23 mouse cellular contexts compared by ENCODE assay signal in genomic region chr9:64271249-64271648, GRCm38 (mm10). TPM values are rescaled to one million over a fixed set of nuclear protein-coding genes. Genes with fewer than 3 reads are reported as not detected.
DNase-seq lines count a peak whose midpoint lies in the region; ATAC-seq and TF ChIP-seq lines count a peak whose summit lies in the region.
"Had no signal": no experiment of that assay in that cellular context is flagged by ENCODE, and none has a peak within 500 bp of the region (broad histone marks: within the 10 kb centered on the region; RNA-seq: fewer than 3 reads in every experiment).

No protein-coding gene starts in this region.

- no peaks in the 10 kb centered on the region for H3K27me3 ChIP-seq in ES-Bruce4 (ENCODE audit: control insufficient read depth, insufficient read depth, low read length, poor library complexity, severe bottlenecking)
- H3K27me3 ChIP-seq in hindbrain, embryonic 16.5 days (replicated peaks; ENCODE audit: control insufficient read depth, insufficient read depth, low read length) = no peaks in the 10 kb centered on the region
- H3K27me3 ChIP-seq: CH12.LX, Patski had no signal

- no peaks in the 10 kb centered on the region for H3K9me3 ChIP-seq in ES-Bruce4 (replicated peaks; ENCODE audit: control insufficient read depth, insufficient read depth, low read length, poor library complexity, severe bottlenecking)
- no peaks in the 10 kb centered on the region for H3K9me3 ChIP-seq in hindbrain, embryonic 16.5 days (ENCODE audit: control insufficient read depth, low read length)
- H3K9me3 ChIP-seq: G1E had no signal

- 64% methylated on average over 3 of the region's 3 CpGs for WGBS in hindbrain, embryonic 16.5 days

- H3K36me3 ChIP-seq in ES-Bruce4 (ENCODE audit: control insufficient read depth, insufficient read depth, low read length, poor library complexity, severe bottlenecking) = no peaks in the 10 kb centered on the region
- no peaks in the 10 kb centered on the region for H3K36me3 ChIP-seq in hindbrain, embryonic 16.5 days (ENCODE audit: control insufficient read depth, insufficient read depth, low read length)
- H3K36me3 ChIP-seq: G1E had no signal

- DNase-seq in A20 (ENCODE audit: low read depth, low spot score) = peak; percentile 59
- DNase-seq in left cerebral cortex, adult 9 months (ENCODE audit: low spot score in 2 of 2) = no peak
- no peak for DNase-seq in heart, postnatal 4 days
- DNase-seq: adrenal gland, adult 2 months; adrenal gland, adult 8-10 months; adrenal gland, postnatal 10 days; adrenal gland, postnatal 14 days; adrenal gland, postnatal 25 days; adrenal gland, postnatal 36 days; B cell, adult 2 months; cerebellum, adult 11 months; cerebellum, adult 11-12 months; cerebellum, adult 18-20 months; cerebellum, adult 2 months; cerebellum, adult 8-10 months had no signal

- H3K4me1 ChIP-seq in ES-Bruce4 (ENCODE audit: control insufficient read depth, insufficient read depth, low read length) = no peaks in the 10 kb centered on the region
- H3K4me1 ChIP-seq in hindbrain, embryonic 16.5 days (ENCODE audit: control insufficient read depth, insufficient read depth, low read depth, low read length) = no peaks in the 10 kb centered on the region

- no peak overlapping the region for H3K4me2 ChIP-seq in hindbrain, embryonic 16.5 days (ENCODE audit: low read length)

- no peak overlapping the region for H3K4me3 ChIP-seq in ES-Bruce4 (ENCODE audit: low read depth, low read length)
- H3K4me3 ChIP-seq in hindbrain, embryonic 16.5 days (ENCODE audit: low read length) = no peak overlapping the region

- no peak for TF ChIP-seq POLR2A in ES-Bruce4 (IDR thresholded peaks at IDR 0.05; ENCODE audit: insufficient read depth, low read length)

- peak; percentile 61 for ATAC-seq in monocyte, adult 5-6 weeks (replicated peaks; ENCODE audit: insufficient number of reproducible peaks, low FRiP score, low TSS enrichment, poor library complexity, severe bottlenecking)
- ATAC-seq in hindbrain, embryonic 16.5 days = no peak
- ATAC-seq: activated CD4-positive, CD25-positive, alpha-beta regulatory T cell, adult 4 months; CD4-positive, CD25-positive, alpha-beta regulatory T cell, adult 4 months; Patski had no signal

- no peak for TF ChIP-seq CTCF in ES-Bruce4 (IDR thresholded peaks at IDR 0.05; ENCODE audit: low read depth, low read length)

- TF ChIP-seq EP300 in ES-Bruce4 (IDR thresholded peaks at IDR 0.05; ENCODE audit: insufficient read depth, low read depth, low read length) = no peak

- peak overlapping the region; percentile 53 for H3K27ac ChIP-seq in ES-Bruce4 (ENCODE audit: insufficient read depth, low read length)
- H3K27ac ChIP-seq in hindbrain, embryonic 16.5 days (ENCODE audit: low read depth, low read length) = no peak overlapping the region

- H3K9ac ChIP-seq in ES-Bruce4 (ENCODE audit: low read depth, poor library complexity, severe bottlenecking) = no peak overlapping the region
- no peak overlapping the region for H3K9ac ChIP-seq in hindbrain, embryonic 16.5 days (ENCODE audit: low read depth, low read length)

RNA-seq across cellular contexts. Expression of gene Tipin, which starts 10.1 kb away (rescaled TPM):
- polyA plus RNA-seq in ES-Bruce4 (2011; ENCODE audit: insufficient read depth, insufficient read length, low read depth, missing spikeins) = 148 and 152 TPM in 2 replicates
- 32.7 to 41.8 TPM (median 36.0 TPM) in 3 replicates for total RNA-seq in monocyte, adult 5-6 weeks (2017)
- polyA plus RNA-seq in hindbrain, embryonic 16.5 days (2015; fragmentation: Nextera tagmentation; extraction: Ambion mirVana) = 68.3 and 68.7 TPM in 2 replicates
- total RNA-seq in heart, postnatal 4 days (2021) = 10 to 100 TPM; 43.5 to 56.8 TPM

RNA-seq across cellular contexts. Expression of gene Map2k1, which starts 17.8 kb away (rescaled TPM):
- polyA plus RNA-seq in ES-Bruce4 (2011; ENCODE audit: insufficient read depth, insufficient read length, low read depth, missing spikeins) = 80.1 and 85.7 TPM in 2 replicates
- 168 to 200 TPM (median 191 TPM) in 3 replicates for total RNA-seq in monocyte, adult 5-6 weeks (2017)
- 78.7 and 83.9 TPM in 2 replicates for polyA plus RNA-seq in hindbrain, embryonic 16.5 days (2015; fragmentation: Nextera tagmentation; extraction: Ambion mirVana)
- total RNA-seq in heart, postnatal 4 days (2021) = 10 to 100 TPM; 65.1 to 65.5 TPM

RNA-seq across cellular contexts. Expression of gene Uchl4, which starts 36.2 kb away (rescaled TPM):
- polyA plus RNA-seq in ES-Bruce4 (2011; ENCODE audit: insufficient read depth, insufficient read length, low read depth, missing spikeins) = 13.2 and 14.3 TPM in 2 replicates
- 0.53 to 1.8 TPM (median 1.6 TPM) in 3 replicates for total RNA-seq in monocyte, adult 5-6 weeks (2017)
- 2.1 and 4.3 TPM in 2 replicates for polyA plus RNA-seq in hindbrain, embryonic 16.5 days (2015; fragmentation: Nextera tagmentation; extraction: Ambion mirVana)
- total RNA-seq in heart, postnatal 4 days (2021) = 1 to 10 TPM; 1.7 to 2.4 TPM
- polyA plus RNA-seq: adrenal gland, adult 2 months; G1E had no signal
